Mouse (Mus musculus) embryonic fibroblast, embryonic 13.5 days (primary cell): Measurements from ENCODE around the gene Tead2.

Experiments
- CTCF ChIP-seq: IDR thresholded peaks from 2 replicates; pipeline ENCODE4 v1.5.1; 2011; ENCODE audit warnings: mild to moderate bottlenecking, control low read depth, low read length, moderate library complexity, borderline replicate concordance; ENCODE audit not compliant: insufficient read depth
- POLR2A ChIP-seq: IDR thresholded peaks from 2 replicates; pipeline ENCODE4 v1.6.1; 2011; ENCODE audit warnings: low read depth, mild to moderate bottlenecking, control low read depth, low read length, moderate library complexity

DNA sequence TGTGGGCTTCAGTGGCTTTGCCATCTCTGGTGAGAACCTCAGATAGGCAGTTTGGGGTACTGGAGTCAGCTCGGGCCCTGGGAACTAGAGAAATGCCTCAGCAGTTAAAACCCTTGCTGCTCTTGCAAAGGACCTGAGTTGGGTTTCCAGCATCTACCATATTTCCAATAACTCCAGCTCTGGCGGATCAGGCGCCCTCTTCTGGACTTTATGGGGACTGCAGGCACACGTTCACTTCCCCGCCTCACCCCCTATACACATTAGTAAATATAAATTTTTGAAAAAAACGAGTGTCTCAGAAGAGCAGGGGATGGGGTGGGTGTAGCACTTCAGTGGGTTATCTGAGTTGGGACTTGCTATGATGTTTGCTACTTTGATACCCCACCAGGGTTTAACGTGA lies 42.6 kb upstream of the Tead2 start:
- TF ChIP-seq CTCF = no peak
- TF ChIP-seq POLR2A = no peak
